Mouse (Mus musculus): Measurements from ENCODE around the gene Rxfp2. TPM values are rescaled to one million over a fixed set of nuclear protein-coding genes. Genes with fewer than 3 reads are reported as not detected.
A peak's percentile ranks its signal among the peaks of the same experiment; 100 is the strongest.

Rxfp2 gene
- total and polyA plus RNA-seq, 2 experiments from 2014 or later = not detected

DNA sequence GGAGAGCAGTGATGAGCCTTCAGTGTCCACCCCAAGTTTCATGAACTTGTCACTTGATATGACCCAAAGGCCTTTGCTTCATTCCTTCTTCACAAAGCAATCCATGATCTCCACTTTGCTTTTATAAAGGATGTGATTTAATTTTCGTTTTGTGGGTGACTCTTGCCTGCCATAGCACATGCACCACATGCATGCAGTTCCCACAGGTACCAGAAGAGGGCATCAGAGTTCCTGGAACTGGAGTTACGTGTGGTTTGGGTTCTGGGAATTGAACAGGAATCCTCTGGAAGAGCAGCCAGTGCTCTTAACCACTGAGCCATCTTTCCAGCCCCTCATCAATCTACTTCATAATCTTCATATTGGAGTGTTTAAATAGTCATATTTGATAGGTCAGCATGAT, 26.1 kb downstream of the Rxfp2 start:
- TF ChIP-seq EP300 (IDR thresholded peaks at IDR 0.05; ENCODE audit: low read depth) (no peak), CTCF (IDR thresholded peaks at IDR 0.05; ENCODE audit: low read depth) (no peak)
- Histone ChIP-seq H3K27me3 (ENCODE audit: control insufficient read depth, insufficient read depth, low read length) (no peaks in the 10 kb centered on the region), H3K36me3 (replicated peaks; ENCODE audit: control insufficient read depth, insufficient read depth, low read length) (no peaks in the 10 kb centered on the region), H3K9me3 (replicated peaks; ENCODE audit: control insufficient read depth, low read length) (no peaks in the 10 kb centered on the region; the same call in 1 of the 2 replicates), H3K9ac (replicated peaks; ENCODE audit: low read depth, low read length) (no peak overlapping the region), H3K4me1 (ENCODE audit: control insufficient read depth, insufficient read depth) (no peaks in the 10 kb centered on the region), H3K4me2 (ENCODE audit: low read depth, low read length) (no peak overlapping the region), H3K4me3 (ENCODE audit: low read depth, low read length) (no peak overlapping the region), H3K27ac (ENCODE audit: low read depth) (no peak overlapping the region)
- DNase-seq (ENCODE audit: low spot score) (no peak), ATAC-seq (ENCODE audit: insufficient read depth, low read depth) (no peak)
- WGBS = 59% methylated on average over 2 of the region's 2 CpGs

DNA sequence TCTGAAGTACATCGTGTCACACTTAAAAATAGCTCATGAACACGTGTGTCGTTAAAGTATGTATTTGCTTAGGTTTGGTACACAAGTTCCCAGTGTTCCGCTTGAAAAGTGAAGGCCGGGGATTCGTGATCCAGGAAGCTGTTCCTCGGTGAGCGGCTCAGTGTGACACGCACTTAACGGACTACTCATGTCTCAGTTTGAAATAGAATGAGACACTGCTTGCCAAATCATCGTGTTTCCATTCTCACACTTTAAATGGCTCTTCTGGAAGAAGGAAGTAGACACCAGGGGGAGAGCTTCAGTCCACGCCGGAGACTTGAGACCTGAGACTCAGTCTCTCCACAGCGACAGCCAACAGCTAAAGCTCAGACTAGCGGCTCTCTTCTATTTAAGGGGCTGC, 28.0 kb downstream of the Rxfp2 start:
- Histone ChIP-seq H3K4me1 (ENCODE audit: control insufficient read depth, insufficient read depth) (no peaks in the 10 kb centered on the region), H3K9ac (replicated peaks; ENCODE audit: low read depth, low read length) (no peak overlapping the region), H3K4me2 (ENCODE audit: low read depth, low read length) (no peak overlapping the region), H3K9me3 (replicated peaks; ENCODE audit: control insufficient read depth, low read length) (no peaks in the 10 kb centered on the region; the same call in 1 of the 2 replicates), H3K36me3 (replicated peaks; ENCODE audit: control insufficient read depth, insufficient read depth, low read length) (no peaks in the 10 kb centered on the region), H3K27ac (ENCODE audit: low read depth) (no peak overlapping the region), H3K4me3 (ENCODE audit: low read depth, low read length) (no peak overlapping the region), H3K27me3 (ENCODE audit: control insufficient read depth, insufficient read depth, low read length) (no peaks in the 10 kb centered on the region)
- 72% methylated on average over 15 of the region's 15 CpGs for WGBS
- DNase-seq (ENCODE audit: low spot score) = no peak
- TF ChIP-seq EP300 (IDR thresholded peaks at IDR 0.05; ENCODE audit: low read depth) = no peak
- no peak for TF ChIP-seq CTCF (IDR thresholded peaks at IDR 0.05; ENCODE audit: low read depth)
- no peak for ATAC-seq (ENCODE audit: insufficient read depth, low read depth)

DNA sequence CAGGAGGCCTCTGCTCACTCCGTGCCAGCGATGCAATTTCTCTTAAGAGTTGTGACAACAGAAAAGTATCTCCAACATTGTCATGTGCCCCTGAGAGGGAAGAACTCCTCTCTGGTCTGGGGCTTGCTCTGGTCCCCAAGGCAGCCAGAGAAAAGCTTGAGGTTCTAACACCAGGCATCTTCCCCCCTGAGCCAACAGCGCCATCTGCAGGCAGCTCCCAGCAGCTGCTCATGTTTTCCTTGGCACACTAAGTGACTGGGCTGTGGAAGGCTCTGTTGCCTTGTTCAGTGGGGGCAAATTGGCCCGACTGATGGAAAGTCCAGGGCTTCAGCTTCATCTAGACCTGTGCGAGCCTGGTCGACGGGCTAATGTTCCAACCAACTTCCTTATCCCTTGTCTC, 31.5 kb downstream of the Rxfp2 start:
- Histone ChIP-seq H3K4me1 (ENCODE audit: control insufficient read depth, insufficient read depth) (no peaks in the 10 kb centered on the region), H3K9ac (replicated peaks; ENCODE audit: low read depth, low read length) (no peak overlapping the region), H3K27ac (ENCODE audit: low read depth) (no peak overlapping the region), H3K9me3 (replicated peaks; ENCODE audit: control insufficient read depth, low read length) (no peaks in the 10 kb centered on the region), H3K4me2 (ENCODE audit: low read depth, low read length) (no peak overlapping the region), H3K36me3 (replicated peaks; ENCODE audit: control insufficient read depth, insufficient read depth, low read length) (no peaks in the 10 kb centered on the region), H3K4me3 (ENCODE audit: low read depth, low read length) (no peak overlapping the region), H3K27me3 (ENCODE audit: control insufficient read depth, insufficient read depth, low read length) (no peaks in the 10 kb centered on the region)
- WGBS = 49% methylated on average over 7 of the region's 7 CpGs
- TF ChIP-seq CTCF (IDR thresholded peaks at IDR 0.05; ENCODE audit: low read depth) (peak; percentile 34; the same call in 1 of the 2 replicates), EP300 (IDR thresholded peaks at IDR 0.05; ENCODE audit: low read depth) (no peak)
- no peak for DNase-seq (ENCODE audit: low spot score)
- ATAC-seq (ENCODE audit: insufficient read depth, low read depth) = no peak

DNA sequence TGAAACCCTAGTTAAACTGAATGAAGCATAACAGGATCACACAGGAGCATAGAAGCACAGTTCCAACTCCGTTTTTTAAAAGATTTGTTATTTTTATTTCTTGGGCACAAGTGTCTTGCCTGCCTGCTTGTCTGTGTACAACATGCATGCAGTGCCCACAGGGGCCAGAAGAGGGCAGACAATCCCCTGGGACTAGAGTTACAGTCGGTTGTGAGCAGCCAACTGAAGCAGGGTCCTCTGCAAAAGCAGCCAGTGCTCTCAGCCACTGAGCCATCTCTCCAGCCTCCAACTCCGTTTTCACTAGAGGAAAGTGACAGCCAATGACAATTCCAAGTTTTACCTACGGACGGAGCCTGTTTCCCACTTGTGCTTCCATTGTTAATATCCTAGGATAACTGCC, 33.4 kb downstream of the Rxfp2 start:
- H3K27ac ChIP-seq (ENCODE audit: low read depth) = no peak overlapping the region
- no peak overlapping the region for H3K4me3 ChIP-seq (ENCODE audit: low read depth, low read length)
- no peak overlapping the region for H3K4me2 ChIP-seq (ENCODE audit: low read depth, low read length)
- no peaks in the 10 kb centered on the region for H3K9me3 ChIP-seq (replicated peaks; ENCODE audit: control insufficient read depth, low read length)
- no peak for ATAC-seq (ENCODE audit: insufficient read depth, low read depth)
- H3K4me1 ChIP-seq (ENCODE audit: control insufficient read depth, insufficient read depth) = no peaks in the 10 kb centered on the region
- H3K27me3 ChIP-seq (ENCODE audit: control insufficient read depth, insufficient read depth, low read length) = no peaks in the 10 kb centered on the region
- 49% methylated on average over 5 of the region's 5 CpGs for WGBS
- no peak for DNase-seq (ENCODE audit: low spot score)
- no peak overlapping the region for H3K9ac ChIP-seq (replicated peaks; ENCODE audit: low read depth, low read length)
- H3K36me3 ChIP-seq (replicated peaks; ENCODE audit: control insufficient read depth, insufficient read depth, low read length) = no peaks in the 10 kb centered on the region
- no peak for TF ChIP-seq EP300 (IDR thresholded peaks at IDR 0.05; ENCODE audit: low read depth)
- TF ChIP-seq CTCF (IDR thresholded peaks at IDR 0.05; ENCODE audit: low read depth) = peak; percentile 27

DNA sequence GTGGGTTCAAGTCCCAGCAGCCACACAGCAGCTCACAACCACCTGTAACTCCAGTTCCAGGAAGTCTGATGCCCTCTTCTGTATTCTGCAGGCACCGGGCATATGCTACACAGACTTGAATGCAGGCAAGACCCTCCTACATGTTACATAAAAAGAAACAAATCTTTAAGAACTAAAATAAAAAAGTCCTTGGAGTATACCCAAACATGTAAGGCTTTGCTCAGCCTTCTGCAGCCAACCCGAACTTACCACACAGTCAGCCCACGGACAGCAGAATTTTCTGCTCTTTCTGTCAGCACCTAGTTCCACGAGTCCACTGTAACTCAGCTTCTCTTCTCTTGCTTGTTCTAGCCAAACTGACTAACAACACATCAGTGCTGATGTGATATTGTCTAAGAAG, 34.8 kb downstream of the Rxfp2 start:
- H3K36me3 ChIP-seq (replicated peaks; ENCODE audit: control insufficient read depth, insufficient read depth, low read length) = no peaks in the 10 kb centered on the region
- H3K9ac ChIP-seq (replicated peaks; ENCODE audit: low read depth, low read length) = no peak overlapping the region
- no peaks in the 10 kb centered on the region for H3K27me3 ChIP-seq (ENCODE audit: control insufficient read depth, insufficient read depth, low read length)
- H3K4me1 ChIP-seq (ENCODE audit: control insufficient read depth, insufficient read depth) = no peaks in the 10 kb centered on the region
- TF ChIP-seq EP300 (IDR thresholded peaks at IDR 0.05; ENCODE audit: low read depth) = no peak
- TF ChIP-seq CTCF (IDR thresholded peaks at IDR 0.05; ENCODE audit: low read depth) = no peak
- 57% methylated on average over 4 of the region's 4 CpGs for WGBS
- ATAC-seq (ENCODE audit: insufficient read depth, low read depth) (no peak), DNase-seq (ENCODE audit: low spot score) (no peak)
- no peak overlapping the region for H3K27ac ChIP-seq (ENCODE audit: low read depth)
- H3K4me2 ChIP-seq (ENCODE audit: low read depth, low read length) = no peak overlapping the region
- H3K9me3 ChIP-seq (replicated peaks; ENCODE audit: control insufficient read depth, low read length) = no peaks in the 10 kb centered on the region
- no peak overlapping the region for H3K4me3 ChIP-seq (ENCODE audit: low read depth, low read length)

DNA sequence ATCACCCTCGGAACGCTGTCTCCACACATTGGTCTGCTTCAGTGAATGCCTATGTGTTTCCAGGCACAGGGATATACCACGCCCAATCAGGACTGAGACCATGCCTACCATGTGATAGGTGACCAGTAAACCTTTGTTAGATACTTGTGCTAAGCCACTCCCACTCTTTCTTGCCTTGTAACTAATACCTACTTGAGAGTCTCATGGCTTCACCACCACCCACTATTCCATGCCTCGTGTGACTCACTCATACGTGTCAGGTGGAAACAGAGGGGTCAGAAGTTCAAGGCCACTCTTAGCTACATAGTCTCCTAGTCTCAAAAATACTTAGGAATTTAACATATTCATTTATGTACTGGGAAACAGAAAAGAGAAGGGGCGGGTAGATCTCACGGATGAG, 35.5 kb downstream of the Rxfp2 start:
- H3K9ac ChIP-seq (replicated peaks; ENCODE audit: low read depth, low read length) = no peak overlapping the region
- WGBS = 78% methylated on average over 7 of the region's 7 CpGs

More for the DNA sequence above, 35.5 kb downstream of the Rxfp2 start:
- ATAC-seq (ENCODE audit: insufficient read depth, low read depth) (no peak), DNase-seq (ENCODE audit: low spot score) (no peak)
- TF ChIP-seq CTCF (IDR thresholded peaks at IDR 0.05; ENCODE audit: low read depth) = no peak
- peaks cover 3% of the 10 kb centered on the region; the same call in 1 of the 2 replicates for H3K9me3 ChIP-seq (replicated peaks; ENCODE audit: control insufficient read depth, low read length)
- H3K36me3 ChIP-seq (replicated peaks; ENCODE audit: control insufficient read depth, insufficient read depth, low read length) = no peaks in the 10 kb centered on the region
- H3K27ac ChIP-seq (ENCODE audit: low read depth) = no peak overlapping the region
- H3K4me2 ChIP-seq (ENCODE audit: low read depth, low read length) = no peak overlapping the region
- H3K4me3 ChIP-seq (ENCODE audit: low read depth, low read length) = no peak overlapping the region
- H3K4me1 ChIP-seq (ENCODE audit: control insufficient read depth, insufficient read depth) = no peaks in the 10 kb centered on the region
- no peaks in the 10 kb centered on the region for H3K27me3 ChIP-seq (ENCODE audit: control insufficient read depth, insufficient read depth, low read length)

All from heart, postnatal 0 days (tissue).